Mouse (Mus musculus): Measurements from ENCODE around the gene N4bp2l1. TPM values are rescaled to one million over a fixed set of nuclear protein-coding genes. Genes with fewer than 3 reads are reported as not detected.
A peak's percentile ranks its signal among the peaks of the same experiment; 100 is the strongest.

The N4bp2l1 gene
- polyA plus RNA-seq, 1 experiment from 2014 or later = 2.2 TPM

- peak overlapping the region; percentile 76 for H3K4me3 ChIP-seq
- peaks cover 30% of the 10 kb centered on the region for H3K4me1 ChIP-seq
- H3K36me3 ChIP-seq = no peaks in the 10 kb centered on the region
- peaks cover 51% of the 10 kb centered on the region for H3K27me3 ChIP-seq (ENCODE audit: insufficient read depth, poor library complexity, severe bottlenecking)
- no peaks in the 10 kb centered on the region for H3K9me3 ChIP-seq
- peak overlapping the region; percentile 67 for H3K27ac ChIP-seq
- no peak for DNase-seq (ENCODE audit: low spot score)
- 5% methylated on average over 17 of the region's 17 CpGs for WGBS
Observed at GRCm38 (mm10) chr5:150594649-150595339, 2.2 kb downstream of the N4bp2l1 start.

- under 1% methylated on average over 102 of the region's 102 CpGs for WGBS
- no peak for DNase-seq (ENCODE audit: low spot score)
- H3K36me3 ChIP-seq = no peaks in the 10 kb centered on the region
- H3K27me3 ChIP-seq (ENCODE audit: insufficient read depth, poor library complexity, severe bottlenecking) = peaks cover 51% of the 10 kb centered on the region
- no peaks in the 10 kb centered on the region for H3K9me3 ChIP-seq
- peak overlapping the region; percentile 76 for H3K4me3 ChIP-seq
- H3K27ac ChIP-seq = peak overlapping the region; percentile 67
- peaks cover 27% of the 10 kb centered on the region for H3K4me1 ChIP-seq
Observed at GRCm38 (mm10) chr5:150593756-150594648, 3.0 kb downstream of the N4bp2l1 start.

- Histone ChIP-seq H3K27me3 (ENCODE audit: insufficient read depth, poor library complexity, severe bottlenecking) (peaks cover 51% of the 10 kb centered on the region), H3K4me3 (peak overlapping the region; percentile 76), H3K36me3 (no peaks in the 10 kb centered on the region), H3K27ac (peak overlapping the region; percentile 67; the same call in 1 of the 2 replicates), H3K9me3 (no peaks in the 10 kb centered on the region), H3K4me1 (peaks cover 22% of the 10 kb centered on the region)
- DNase-seq (ENCODE audit: low spot score) = no peak
- WGBS = 9% methylated on average over 40 of the region's 40 CpGs
Observed at GRCm38 (mm10) chr5:150592904-150593755, 3.9 kb downstream of the N4bp2l1 start.

- Histone ChIP-seq H3K4me3 (0 out of 2 replicates have a peak overlapping the region, but pooled peaks have one; percentile 76), H3K27ac (no peak overlapping the region), H3K4me1 (peaks cover 21% of the 10 kb centered on the region), H3K9me3 (no peaks in the 10 kb centered on the region), H3K36me3 (no peaks in the 10 kb centered on the region), H3K27me3 (ENCODE audit: insufficient read depth, poor library complexity, severe bottlenecking) (peaks cover 48% of the 10 kb centered on the region)
- 71% methylated on average over 13 of the region's 13 CpGs for WGBS
- DNase-seq (ENCODE audit: low spot score) = no peak
Observed at GRCm38 (mm10) chr5:150592186-150592903, 4.6 kb downstream of the N4bp2l1 start.

- Histone ChIP-seq H3K27ac (no peak overlapping the region), H3K27me3 (ENCODE audit: insufficient read depth, poor library complexity, severe bottlenecking) (peaks cover 29% of the 10 kb centered on the region), H3K4me3 (no peak overlapping the region), H3K36me3 (no peaks in the 10 kb centered on the region), H3K9me3 (no peaks in the 10 kb centered on the region), H3K4me1 (peaks cover 16% of the 10 kb centered on the region)
- DNase-seq (ENCODE audit: low spot score) = no peak
- 78% methylated on average over 2 of the region's 2 CpGs for WGBS
Observed at GRCm38 (mm10) chr5:150589945-150590344, 7.0 kb downstream of the N4bp2l1 start.

GRCm38 (mm10) chr5:150584337-150584729 lies 12.7 kb downstream of the N4bp2l1 start:
- no peaks in the 10 kb centered on the region for H3K9me3 ChIP-seq
- no peaks in the 10 kb centered on the region for H3K4me1 ChIP-seq
- no peaks in the 10 kb centered on the region for H3K27me3 ChIP-seq (ENCODE audit: insufficient read depth, poor library complexity, severe bottlenecking)
- no peak overlapping the region for H3K27ac ChIP-seq
- WGBS = 50% methylated on average over 6 of the region's 6 CpGs
- no peak for DNase-seq (ENCODE audit: low spot score)
- no peak overlapping the region for H3K4me3 ChIP-seq
- no peaks in the 10 kb centered on the region for H3K36me3 ChIP-seq

GRCm38 (mm10) chr5:150583622-150584336 lies 13.2 kb downstream of the N4bp2l1 start:
- H3K4me3 ChIP-seq = no peak overlapping the region
- H3K9me3 ChIP-seq = no peaks in the 10 kb centered on the region
- no peaks in the 10 kb centered on the region for H3K27me3 ChIP-seq (ENCODE audit: insufficient read depth, poor library complexity, severe bottlenecking)
- H3K4me1 ChIP-seq = no peaks in the 10 kb centered on the region
- no peak overlapping the region for H3K27ac ChIP-seq
- no peaks in the 10 kb centered on the region for H3K36me3 ChIP-seq
- no peak for DNase-seq (ENCODE audit: low spot score)
- WGBS = 76% methylated on average over 5 of the region's 5 CpGs

GRCm38 (mm10) chr5:150583181-150583580 lies 13.8 kb downstream of the N4bp2l1 start:
- no peaks in the 10 kb centered on the region for H3K9me3 ChIP-seq
- H3K4me3 ChIP-seq = no peak overlapping the region
- H3K27ac ChIP-seq = no peak overlapping the region
- no peaks in the 10 kb centered on the region for H3K36me3 ChIP-seq
- no peak for DNase-seq (ENCODE audit: low spot score)
- no peaks in the 10 kb centered on the region for H3K27me3 ChIP-seq (ENCODE audit: insufficient read depth, poor library complexity, severe bottlenecking)
- 74% methylated on average over 5 of the region's 5 CpGs for WGBS
- no peaks in the 10 kb centered on the region for H3K4me1 ChIP-seq

GRCm38 (mm10) chr5:150581180-150581579 lies 15.8 kb downstream of the N4bp2l1 start:
- no peaks in the 10 kb centered on the region for H3K36me3 ChIP-seq
- 67% methylated on average over 6 of the region's 6 CpGs for WGBS
- no peak for DNase-seq (ENCODE audit: low spot score)
- no peaks in the 10 kb centered on the region for H3K9me3 ChIP-seq
- H3K27ac ChIP-seq = no peak overlapping the region
- no peak overlapping the region for H3K4me3 ChIP-seq
- no peaks in the 10 kb centered on the region for H3K4me1 ChIP-seq
- no peaks in the 10 kb centered on the region for H3K27me3 ChIP-seq (ENCODE audit: insufficient read depth, poor library complexity, severe bottlenecking)

GRCm38 (mm10) chr5:150578613-150579171 lies 18.3 kb downstream of the N4bp2l1 start:
- 75% methylated on average over 6 of the region's 6 CpGs for WGBS
- Histone ChIP-seq H3K27me3 (ENCODE audit: insufficient read depth, poor library complexity, severe bottlenecking) (no peaks in the 10 kb centered on the region), H3K4me1 (no peaks in the 10 kb centered on the region), H3K9me3 (no peaks in the 10 kb centered on the region), H3K4me3 (no peak overlapping the region), H3K27ac (0 out of 2 replicates have a peak overlapping the region, but pooled peaks have one; percentile 47), H3K36me3 (no peaks in the 10 kb centered on the region)
- DNase-seq (ENCODE audit: low spot score) = peak; percentile 87

GRCm38 (mm10) chr5:150576832-150577231 lies 20.2 kb downstream of the N4bp2l1 start:
- Histone ChIP-seq H3K36me3 (peaks cover 13% of the 10 kb centered on the region), H3K9me3 (no peaks in the 10 kb centered on the region), H3K27ac (no peak overlapping the region), H3K4me1 (no peaks in the 10 kb centered on the region), H3K4me3 (no peak overlapping the region), H3K27me3 (ENCODE audit: insufficient read depth, poor library complexity, severe bottlenecking) (no peaks in the 10 kb centered on the region)
- 83% methylated on average over 11 of the region's 11 CpGs for WGBS
- DNase-seq (ENCODE audit: low spot score) = no peak
